Comparison of ENCODE assay signal across 8 mouse cellular contexts in genomic region chr2:33430081-33430770, GRCm38 (mm10). TPM values are rescaled to one million over a fixed set of nuclear protein-coding genes. Genes with fewer than 3 reads are reported as not detected.
DNase-seq lines count a peak whose midpoint lies in the region; ATAC-seq and TF ChIP-seq lines count a peak whose summit lies in the region.

No protein-coding gene starts in this region.

- no peak for DNase-seq in kidney, postnatal 10 days
- DNase-seq in left cerebral cortex, adult 18-20 months (ENCODE audit: low spot score in 2 of 2): no peak
- DNase-seq in adrenal gland, adult 2 months: no peak
- no peak for DNase-seq in cerebellum, adult 18-20 months

- TF ChIP-seq CTCF in bone marrow, adult 2 months (IDR thresholded peaks at IDR 0.05; ENCODE audit: control insufficient read depth, insufficient read depth, low read length): no peak

- peaks cover 22% of the 10 kb centered on the region for H3K4me1 ChIP-seq in kidney, embryonic 16.5 days (ENCODE audit: insufficient read depth, low read length)
- H3K4me1 ChIP-seq in bone marrow, adult 2 months (ENCODE audit: control insufficient read depth, insufficient read depth, low read length): no peaks in the 10 kb centered on the region; the same call in none of the 2 replicates
- peaks cover 29% of the 10 kb centered on the region for H3K4me1 ChIP-seq in hindbrain, embryonic 12.5 days
- H3K4me1 ChIP-seq in midbrain, embryonic 12.5 days: peaks cover 22% of the 10 kb centered on the region

- peaks cover 4% of the 10 kb centered on the region for H3K36me3 ChIP-seq in kidney, embryonic 16.5 days (ENCODE audit: insufficient read depth, low read length)
- H3K36me3 ChIP-seq in hindbrain, embryonic 12.5 days: 0 out of 2 replicates have a peak, but pooled peaks cover 7% of the 10 kb centered on the region
- H3K36me3 ChIP-seq in midbrain, embryonic 12.5 days: peaks cover 8% of the 10 kb centered on the region; the same call in 1 of the 2 replicates

- peak overlapping the region; percentile 85 for H3K9ac ChIP-seq in kidney, embryonic 16.5 days (replicated peaks; ENCODE audit: low read length)
- H3K9ac ChIP-seq in hindbrain, embryonic 12.5 days: peak overlapping the region; percentile 98
- peak overlapping the region; percentile 97 for H3K9ac ChIP-seq in midbrain, embryonic 12.5 days (replicated peaks)

- no peaks in the 10 kb centered on the region for H3K9me3 ChIP-seq in kidney, embryonic 16.5 days (ENCODE audit: low read length)
- H3K9me3 ChIP-seq in hindbrain, embryonic 12.5 days (replicated peaks): no peaks in the 10 kb centered on the region
- no peaks in the 10 kb centered on the region for H3K9me3 ChIP-seq in midbrain, embryonic 12.5 days

- peak overlapping the region; percentile 80 for H3K4me3 ChIP-seq in kidney, embryonic 16.5 days (ENCODE audit: low read length)
- H3K4me3 ChIP-seq in bone marrow, adult 2 months (replicated peaks; ENCODE audit: control insufficient read depth, low read depth, low read length): peak overlapping the region; percentile 73
- peak overlapping the region; percentile 90 for H3K4me3 ChIP-seq in hindbrain, embryonic 12.5 days
- H3K4me3 ChIP-seq in midbrain, embryonic 12.5 days: peak overlapping the region; percentile 99

- no peak for TF ChIP-seq POLR2A in bone marrow, adult 2 months (IDR thresholded peaks at IDR 0.05; ENCODE audit: borderline replicate concordance, control insufficient read depth, low read depth, low read length)

- 4% methylated on average over 13 of the region's 13 CpGs for WGBS in kidney, embryonic 16.5 days
- under 1% methylated on average over 13 of the region's 13 CpGs for WGBS in bone marrow, adult 2 months
- 8% methylated on average over 13 of the region's 13 CpGs for WGBS in hindbrain, embryonic 12.5 days
- WGBS in midbrain, embryonic 12.5 days: 14% methylated on average over 13 of the region's 13 CpGs

- no peaks in the 10 kb centered on the region; the same call in 1 of the 2 replicates for H3K27me3 ChIP-seq in kidney, embryonic 16.5 days (ENCODE audit: insufficient read depth, low read length)
- H3K27me3 ChIP-seq in hindbrain, embryonic 12.5 days: no peaks in the 10 kb centered on the region
- H3K27me3 ChIP-seq in midbrain, embryonic 12.5 days: no peaks in the 10 kb centered on the region

- peak overlapping the region; percentile 66 for H3K4me2 ChIP-seq in kidney, embryonic 16.5 days (replicated peaks; ENCODE audit: low read depth, low read length)
- H3K4me2 ChIP-seq in hindbrain, embryonic 12.5 days (replicated peaks): peak overlapping the region; percentile 83
- peak overlapping the region; percentile 96 for H3K4me2 ChIP-seq in midbrain, embryonic 12.5 days (replicated peaks)

- peak overlapping the region; percentile 59 for H3K27ac ChIP-seq in kidney, embryonic 16.5 days (ENCODE audit: low read length)
- H3K27ac ChIP-seq in bone marrow, adult 2 months (ENCODE audit: control insufficient read depth, insufficient read depth, low read depth, low read length, poor library complexity): peak overlapping the region; percentile 84
- peak overlapping the region; percentile 42; the same call in 1 of the 2 replicates for H3K27ac ChIP-seq in hindbrain, embryonic 12.5 days
- peak overlapping the region; percentile 60; the same call in 1 of the 2 replicates for H3K27ac ChIP-seq in midbrain, embryonic 12.5 days (replicated peaks)

- ATAC-seq in kidney, embryonic 16.5 days (ENCODE audit: low FRiP score, low TSS enrichment): peak; percentile 6; the same call in 1 of the 2 replicates
- ATAC-seq in hindbrain, embryonic 12.5 days (ENCODE audit: low FRiP score): no peak; the same call in 1 of the 2 replicates
- ATAC-seq in midbrain, embryonic 12.5 days (ENCODE audit: low FRiP score, low read depth): 0 out of 2 replicates have a peak, but pooled peaks have one; percentile 3

RNA-seq across cellular contexts. Expression of gene Zbtb34, which starts 0.9 kb away (rescaled TPM):
- polyA plus RNA-seq in kidney, embryonic 16.5 days (2015; fragmentation: Nextera tagmentation; extraction: Ambion mirVana): 6.9 and 7.1 TPM in 2 replicates
- polyA plus RNA-seq in bone marrow, adult 2 months (2011; ENCODE audit: insufficient read depth, insufficient read length, low replicate concordance, missing spikeins): 3.1 and 5.7 TPM in 2 replicates
- 10.0 and 12.0 TPM in 2 replicates for polyA plus RNA-seq in hindbrain, embryonic 12.5 days (2016; fragmentation: Nextera tagmentation; extraction: Ambion mirVana)
- 10.2 and 11.1 TPM in 2 replicates for polyA plus RNA-seq in midbrain, embryonic 12.5 days (2016; fragmentation: Nextera tagmentation; extraction: Ambion mirVana)
- total RNA-seq in left cerebral cortex, adult 18-20 months (2021): 10 to 100 TPM; 18.7 to 21.9 TPM
- 1 to 10 TPM; 6.4 to 7.1 TPM for total RNA-seq in adrenal gland, adult 2 months (2021)
- polyA plus RNA-seq in adrenal gland, adult 2 months (2012; rRNA removed): 2.4 and 3.8 TPM in 2 replicates

RNA-seq across cellular contexts. Expression of gene Zbtb43, which starts 38.1 kb away (rescaled TPM):
- 17.7 and 20.8 TPM in 2 replicates for polyA plus RNA-seq in kidney, embryonic 16.5 days (2015; fragmentation: Nextera tagmentation; extraction: Ambion mirVana)
- polyA plus RNA-seq in bone marrow, adult 2 months (2011; ENCODE audit: insufficient read depth, insufficient read length, low replicate concordance, missing spikeins): 4.8 and 11.1 TPM in 2 replicates
- 26.5 and 27.3 TPM in 2 replicates for polyA plus RNA-seq in hindbrain, embryonic 12.5 days (2016; fragmentation: Nextera tagmentation; extraction: Ambion mirVana)
- 29.2 and 30.7 TPM in 2 replicates for polyA plus RNA-seq in midbrain, embryonic 12.5 days (2016; fragmentation: Nextera tagmentation; extraction: Ambion mirVana)
- 10 to 100 TPM; 28.6 to 29.3 TPM for total RNA-seq in left cerebral cortex, adult 18-20 months (2021)
- 10 to 100 TPM; 19.9 to 26.4 TPM for total RNA-seq in adrenal gland, adult 2 months (2021)
- polyA plus RNA-seq in adrenal gland, adult 2 months (2012; rRNA removed): 3.5 and 4.9 TPM in 2 replicates

RNA-seq across cellular contexts. Expression of gene Ralgps1, which starts 58.9 kb away (rescaled TPM):
- 5.2 and 7.1 TPM in 2 replicates for polyA plus RNA-seq in kidney, embryonic 16.5 days (2015; fragmentation: Nextera tagmentation; extraction: Ambion mirVana)
- polyA plus RNA-seq in bone marrow, adult 2 months (2011; ENCODE audit: insufficient read depth, insufficient read length, low replicate concordance, missing spikeins): 1.7 and 4.6 TPM in 2 replicates
- polyA plus RNA-seq in hindbrain, embryonic 12.5 days (2016; fragmentation: Nextera tagmentation; extraction: Ambion mirVana): 29.0 and 30.1 TPM in 2 replicates
- polyA plus RNA-seq in midbrain, embryonic 12.5 days (2016; fragmentation: Nextera tagmentation; extraction: Ambion mirVana): 25.6 and 26.6 TPM in 2 replicates
- 10 to 100 TPM; 63.7 to 63.9 TPM for total RNA-seq in left cerebral cortex, adult 18-20 months (2021)
- total RNA-seq in adrenal gland, adult 2 months (2021): 1 to 10 TPM; 4.2 to 5.1 TPM
- 2.8 and 3.8 TPM in 2 replicates for polyA plus RNA-seq in adrenal gland, adult 2 months (2012; rRNA removed)
